Mouse (Mus musculus) hindbrain, embryonic 10.5 days (tissue): ENCODE measurements around the gene Lnpk. TPM values are rescaled to one million over a fixed set of nuclear protein-coding genes. Genes with fewer than 3 reads are reported as not detected.

Source experiments
- DNase-seq: peaks from one replicate; pipeline ENCODE4 v3.0.0-alpha.2; 2017; ENCODE audit warnings: low spot score
- H3K27ac ChIP-seq: fragments of 300-500 bp; sonication (generic); 2 replicates; pipeline ENCODE4 v1.5.1; 2016; ENCODE audit warnings: mild to moderate bottlenecking, moderate library complexity
- H3K27me3 ChIP-seq: fragments of 300-500 bp; sonication (generic); 2 replicates; pipeline ENCODE4 v1.6.1; 2016; ENCODE audit warnings: mild to moderate bottlenecking; ENCODE audit not compliant: poor library complexity, insufficient read depth, severe bottlenecking
- H3K36me3 ChIP-seq: fragments of 300-500 bp; sonication (generic); 2 replicates; pipeline ENCODE4 v1.6.1; 2016; ENCODE audit warnings: mild to moderate bottlenecking, moderate library complexity
- H3K4me1 ChIP-seq: fragments of 300-500 bp; sonication (generic); replicated peaks from 2 replicates; pipeline ENCODE4 v1.6.1; 2016; ENCODE audit warnings: mild to moderate bottlenecking
- H3K4me3 ChIP-seq: fragments of 300-500 bp; sonication (generic); 2 replicates; pipeline ENCODE4 v1.5.1; 2016; ENCODE audit warnings: mild to moderate bottlenecking, moderate library complexity
- H3K9me3 ChIP-seq: fragments of 300-500 bp; sonication (generic); 2 replicates; pipeline ENCODE4 v1.6.1; 2016; ENCODE audit warnings: mild to moderate bottlenecking, moderate library complexity
- WGBS: fragments of 180-500 bp; shearing (Covaris S2); methylation state at CpG from one replicate; pipeline ENCODE4 v1.1.7; 2016; 5-methylcytosine and 5-hydroxymethylcytosine counted together
- polyA plus RNA-seq: library from polyadenylated mRNA; unstranded; fragments of >200 nt; fragmentation: Nextera tagmentation; extraction: Ambion mirVana; gene quantifications from 2 replicates; pipeline ENCODE4 v1.2.1, GENCODE M21; 2016

The Lnpk gene
- polyA plus RNA-seq, 1 experiment from 2014 or later = 38.9 TPM

DNA sequence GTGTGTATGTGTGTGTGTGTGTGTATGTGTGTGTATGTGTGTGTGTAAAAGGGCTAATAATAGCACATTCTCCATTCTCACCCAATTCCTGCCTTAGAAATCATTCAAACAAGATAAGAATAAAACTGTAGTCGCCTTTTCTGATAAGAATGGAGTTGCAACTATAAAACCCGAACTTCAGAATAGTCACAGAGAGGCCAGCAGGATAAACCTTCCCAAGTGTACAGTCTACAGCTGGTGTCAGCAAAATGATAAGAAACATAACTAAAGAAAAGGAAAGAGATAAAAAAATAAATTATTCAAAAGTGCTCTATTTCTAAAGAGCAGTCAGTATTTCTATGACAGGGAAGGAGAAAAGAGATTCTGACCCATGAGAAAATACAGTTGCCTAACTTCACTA is 19.4 kb downstream of the Lnpk start:
- no peak overlapping the region for H3K27ac ChIP-seq
- no peak overlapping the region for H3K4me3 ChIP-seq
- WGBS = 95% methylated on average over 2 of the region's 2 CpGs
- H3K9me3 ChIP-seq = no peaks in the 10 kb centered on the region
- H3K36me3 ChIP-seq = peaks cover 35% of the 10 kb centered on the region
- H3K4me1 ChIP-seq = no peaks in the 10 kb centered on the region
- no peak for DNase-seq
- H3K27me3 ChIP-seq = no peaks in the 10 kb centered on the region

DNA sequence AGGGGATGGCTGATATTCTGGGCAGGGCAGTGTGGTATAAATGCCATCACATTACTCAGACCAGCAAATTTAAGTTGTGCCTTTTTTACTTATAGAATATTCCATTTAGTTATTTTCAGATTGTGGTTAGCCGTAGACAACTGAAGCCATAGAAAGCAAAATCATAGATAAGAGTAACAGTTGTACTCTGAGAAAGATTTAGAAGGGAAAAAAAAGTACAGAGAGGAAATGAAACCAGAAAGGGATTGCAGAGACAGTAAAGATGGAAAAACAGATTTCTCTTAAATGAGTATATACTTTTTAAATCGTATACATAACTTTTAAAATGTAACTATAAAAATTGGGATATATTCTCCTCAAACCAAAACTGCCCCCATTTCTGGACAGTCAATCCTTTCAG is 20.1 kb downstream of the Lnpk start:
- H3K4me1 ChIP-seq = no peaks in the 10 kb centered on the region
- WGBS = 95% methylated on average over 2 of the region's 2 CpGs
- DNase-seq = no peak
- H3K4me3 ChIP-seq = no peak overlapping the region
- H3K27ac ChIP-seq = no peak overlapping the region
- no peaks in the 10 kb centered on the region for H3K9me3 ChIP-seq
- no peaks in the 10 kb centered on the region for H3K27me3 ChIP-seq
- peaks cover 39% of the 10 kb centered on the region for H3K36me3 ChIP-seq

DNA sequence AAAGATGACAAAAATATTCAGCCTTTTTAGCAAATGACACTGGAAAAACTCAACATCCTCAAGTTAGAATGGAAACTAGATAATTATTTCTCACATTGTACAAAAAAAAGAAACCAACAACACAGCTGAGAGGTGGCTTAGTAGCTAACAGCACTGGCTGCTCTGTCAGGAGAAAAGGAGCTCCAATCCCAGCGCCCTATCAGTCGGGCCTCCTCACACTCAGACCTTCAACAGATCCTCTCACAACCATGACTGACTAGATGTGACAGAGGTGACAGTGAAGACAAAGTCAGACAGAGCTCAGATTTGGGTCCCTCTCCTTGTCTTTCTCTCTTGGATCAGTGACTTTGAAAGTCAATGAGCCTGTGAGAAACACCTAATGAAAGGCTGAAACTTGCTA is 21.8 kb downstream of the Lnpk start:
- no peak for DNase-seq
- 75% methylated on average over 2 of the region's 2 CpGs for WGBS
- no peaks in the 10 kb centered on the region for H3K27me3 ChIP-seq
- H3K4me1 ChIP-seq = no peaks in the 10 kb centered on the region
- no peak overlapping the region for H3K4me3 ChIP-seq
- no peak overlapping the region for H3K27ac ChIP-seq
- no peaks in the 10 kb centered on the region for H3K9me3 ChIP-seq
- peaks cover 43% of the 10 kb centered on the region for H3K36me3 ChIP-seq

DNA sequence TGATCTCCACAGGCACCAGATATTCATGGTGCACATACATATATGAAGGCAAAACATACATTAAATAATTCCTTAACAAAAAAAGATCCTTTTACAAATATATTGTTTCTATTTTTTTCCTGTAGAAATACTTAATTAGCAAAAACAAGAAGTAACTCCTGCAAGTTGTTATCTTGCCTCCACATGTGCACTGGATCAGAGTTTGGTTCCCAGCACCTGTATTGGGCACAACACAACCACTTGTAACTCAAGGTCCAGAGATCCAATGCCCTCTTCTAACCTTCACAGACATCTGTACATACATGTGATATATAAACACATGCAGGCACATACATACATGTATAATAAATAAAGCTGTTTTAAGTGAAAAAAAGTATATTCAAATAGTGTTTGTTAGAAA is 27.3 kb downstream of the Lnpk start:
- no peaks in the 10 kb centered on the region for H3K27me3 ChIP-seq
- H3K36me3 ChIP-seq = peaks cover 34% of the 10 kb centered on the region
- H3K27ac ChIP-seq = no peak overlapping the region
- H3K4me1 ChIP-seq = no peaks in the 10 kb centered on the region
- H3K4me3 ChIP-seq = no peak overlapping the region
- no peaks in the 10 kb centered on the region for H3K9me3 ChIP-seq
- DNase-seq = no peak

DNA sequence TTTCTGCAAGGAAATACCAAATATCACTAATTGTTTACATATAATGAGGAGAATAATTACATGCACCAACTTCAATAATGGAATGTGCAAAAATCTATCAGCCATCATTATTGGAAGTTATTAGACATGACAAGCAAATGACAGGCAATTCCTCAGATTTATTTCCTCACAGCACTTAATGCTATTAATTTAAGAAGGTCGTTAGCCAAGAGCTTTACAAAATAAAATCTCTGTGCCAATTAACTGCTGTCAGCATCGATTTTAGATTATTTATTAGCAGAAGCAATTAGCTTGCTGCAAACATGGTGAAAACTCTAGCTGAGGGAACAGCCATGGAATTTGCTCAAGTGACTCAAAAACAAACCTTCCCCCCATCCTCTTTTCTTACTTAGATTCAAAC is 30.9 kb downstream of the Lnpk start:
- 91% methylated on average over 2 of the region's 2 CpGs for WGBS
- H3K4me1 ChIP-seq = no peaks in the 10 kb centered on the region
- H3K36me3 ChIP-seq = peaks cover 18% of the 10 kb centered on the region
- H3K9me3 ChIP-seq = no peaks in the 10 kb centered on the region
- H3K27me3 ChIP-seq = no peaks in the 10 kb centered on the region
- no peak overlapping the region for H3K4me3 ChIP-seq
- no peak for DNase-seq
- H3K27ac ChIP-seq = no peak overlapping the region

DNA sequence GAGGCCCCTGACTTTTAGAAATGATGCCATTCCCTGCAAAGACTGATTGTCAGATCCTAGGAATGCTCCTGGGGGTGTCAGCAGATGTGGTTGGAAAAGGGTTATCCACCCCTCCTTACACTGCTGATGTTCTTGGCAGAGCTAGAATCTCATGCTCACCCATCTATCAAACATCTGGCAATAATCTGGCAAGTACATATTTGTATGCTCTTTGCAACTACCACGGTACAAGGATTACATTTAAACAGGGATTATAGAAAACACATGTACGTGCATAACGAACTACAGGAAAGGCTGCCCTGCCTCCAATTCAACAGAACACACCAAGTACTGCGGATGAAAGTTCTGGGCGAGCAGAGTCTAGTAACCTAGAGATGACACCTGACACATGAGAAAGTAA is 70.9 kb downstream of the Lnpk start:
- WGBS = 86% methylated on average over 5 of the region's 5 CpGs
- Histone ChIP-seq H3K9me3 (no peaks in the 10 kb centered on the region), H3K27me3 (no peaks in the 10 kb centered on the region), H3K27ac (no peak overlapping the region), H3K36me3 (no peaks in the 10 kb centered on the region), H3K4me3 (no peak overlapping the region), H3K4me1 (peaks cover 7% of the 10 kb centered on the region)
- DNase-seq = no peak

DNA sequence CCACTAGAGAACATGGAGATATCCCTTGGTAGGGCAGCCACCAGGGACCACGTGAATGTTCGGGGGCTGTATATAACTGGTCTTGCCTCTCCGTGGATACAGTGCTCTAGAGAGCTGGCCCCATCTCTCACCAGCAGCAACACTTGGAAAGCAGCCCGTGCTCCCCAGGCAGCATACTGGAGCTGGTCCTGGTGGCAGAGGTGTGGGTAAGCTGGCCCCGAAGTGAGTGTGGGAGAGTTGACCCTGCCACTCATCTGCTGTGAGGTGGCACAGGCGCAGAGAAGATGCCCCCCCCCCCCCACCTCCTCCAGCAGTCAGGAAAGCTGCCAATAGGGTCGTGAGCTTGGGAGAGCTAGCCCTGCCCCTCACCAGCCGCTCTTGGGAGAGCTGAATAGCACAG is 72.8 kb downstream of the Lnpk start:
- peaks cover 7% of the 10 kb centered on the region for H3K4me1 ChIP-seq
- no peaks in the 10 kb centered on the region for H3K27me3 ChIP-seq
- H3K9me3 ChIP-seq = no peaks in the 10 kb centered on the region
- no peaks in the 10 kb centered on the region for H3K36me3 ChIP-seq
- no peak for DNase-seq
- WGBS = 34% methylated on average over 8 of the region's 8 CpGs
- H3K4me3 ChIP-seq = no peak overlapping the region
- 0 out of 2 replicates have a peak overlapping the region, but pooled peaks have one; percentile 12 for H3K27ac ChIP-seq

DNA sequence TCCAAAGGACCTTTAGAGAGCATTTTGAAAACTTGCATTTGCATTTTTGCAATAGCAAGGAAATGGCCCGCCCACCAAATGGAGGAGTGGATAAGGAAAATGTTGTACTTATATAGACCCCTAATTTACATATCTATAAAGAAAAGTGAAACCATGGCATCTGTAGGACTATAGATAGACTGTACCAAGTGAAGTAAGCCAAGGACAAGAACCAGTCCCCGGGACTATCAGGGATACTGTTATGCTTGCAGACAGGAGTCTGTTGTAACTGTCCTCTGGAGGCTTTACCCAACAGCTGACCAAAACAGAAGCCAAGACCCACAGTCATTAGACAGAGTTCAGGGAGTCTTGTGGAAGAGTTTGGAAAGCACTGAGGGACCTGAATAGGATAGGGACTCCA is 78.9 kb downstream of the Lnpk start:
- no peaks in the 10 kb centered on the region for H3K36me3 ChIP-seq
- no peak overlapping the region for H3K4me3 ChIP-seq
- no peak overlapping the region for H3K27ac ChIP-seq
- WGBS = 93% methylated on average over 2 of the region's 2 CpGs
- H3K4me1 ChIP-seq = no peaks in the 10 kb centered on the region
- DNase-seq = no peak
- no peaks in the 10 kb centered on the region for H3K27me3 ChIP-seq
- H3K9me3 ChIP-seq = no peaks in the 10 kb centered on the region

DNA sequence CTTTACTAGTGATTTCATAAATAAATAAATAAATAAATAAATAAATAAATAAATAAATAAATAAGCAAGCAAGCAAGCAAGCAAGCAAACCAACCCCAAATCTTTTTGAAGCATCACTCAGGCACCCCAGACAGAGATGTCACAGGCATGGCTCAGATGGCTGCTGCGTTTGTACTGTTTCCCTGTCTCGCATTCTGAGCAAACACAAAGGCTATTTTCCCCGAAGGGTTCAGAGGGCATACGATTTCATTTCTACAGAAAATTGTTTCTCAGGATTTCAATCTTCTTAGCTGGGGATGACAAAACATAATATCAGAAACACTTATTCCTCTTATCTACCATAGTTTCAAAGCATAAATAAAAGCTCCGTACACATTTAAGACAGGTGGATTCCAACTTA is 81.4 kb downstream of the Lnpk start:
- DNase-seq = no peak
- no peaks in the 10 kb centered on the region for H3K4me1 ChIP-seq
- no peaks in the 10 kb centered on the region for H3K36me3 ChIP-seq
- H3K4me3 ChIP-seq = no peak overlapping the region
- 55% methylated on average over 5 of the region's 5 CpGs for WGBS
- no peaks in the 10 kb centered on the region for H3K9me3 ChIP-seq
- no peak overlapping the region for H3K27ac ChIP-seq
- no peaks in the 10 kb centered on the region for H3K27me3 ChIP-seq

DNA sequence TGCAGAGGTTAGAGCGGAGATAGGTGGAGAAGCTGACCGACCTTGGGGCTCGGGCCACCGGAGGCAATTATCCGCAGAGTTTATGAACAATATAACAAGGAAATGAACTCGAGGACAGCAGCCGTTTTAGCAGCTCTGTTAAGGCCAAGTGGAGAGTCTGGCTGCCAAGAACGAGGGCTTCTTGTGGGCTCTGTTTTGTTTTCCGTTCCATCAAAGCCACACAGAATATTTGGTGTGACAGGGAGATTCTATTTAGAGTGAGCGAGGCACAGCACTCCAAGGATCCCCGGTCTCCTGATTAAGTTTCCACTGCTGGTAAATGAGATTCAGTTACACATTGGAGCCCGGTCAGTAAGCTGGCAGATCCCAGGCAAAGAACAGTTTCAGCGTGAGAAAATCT is 87.8 kb downstream of the Lnpk start:
- H3K36me3 ChIP-seq = no peaks in the 10 kb centered on the region
- 80% methylated on average over 13 of the region's 13 CpGs for WGBS
- 0 out of 2 replicates have a peak, but pooled peaks cover 3% of the 10 kb centered on the region for H3K4me1 ChIP-seq
- no peaks in the 10 kb centered on the region for H3K9me3 ChIP-seq
- H3K4me3 ChIP-seq = no peak overlapping the region
- no peaks in the 10 kb centered on the region for H3K27me3 ChIP-seq
- H3K27ac ChIP-seq = no peak overlapping the region
- no peak for DNase-seq

DNA sequence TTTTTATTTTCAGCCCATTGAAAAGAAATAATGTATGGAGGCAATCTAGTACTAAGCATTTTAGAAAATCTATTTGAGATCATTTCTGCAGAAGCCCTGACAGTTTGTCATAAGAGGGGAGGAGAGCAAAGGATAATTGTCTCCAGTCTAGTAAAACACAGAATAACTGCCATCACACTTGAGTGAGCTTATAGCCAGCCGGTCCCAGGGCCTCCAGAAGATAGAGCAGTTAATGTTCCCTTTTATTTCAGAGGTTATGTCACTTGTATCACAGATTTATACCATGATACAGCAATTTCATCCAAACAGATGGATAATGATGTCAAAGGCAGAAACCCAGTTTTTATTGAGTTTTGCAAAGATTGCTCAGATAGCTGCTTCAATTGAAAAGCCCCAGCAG is 89.0 kb downstream of the Lnpk start:
- H3K9me3 ChIP-seq = no peaks in the 10 kb centered on the region
- H3K36me3 ChIP-seq = no peaks in the 10 kb centered on the region
- 0 out of 2 replicates have a peak, but pooled peaks cover 3% of the 10 kb centered on the region for H3K4me1 ChIP-seq
- H3K27ac ChIP-seq = no peak overlapping the region
- no peak overlapping the region for H3K4me3 ChIP-seq
- no peak for DNase-seq
- H3K27me3 ChIP-seq = no peaks in the 10 kb centered on the region
- WGBS = 88% methylated on average over 1 of the region's 1 CpGs

DNA sequence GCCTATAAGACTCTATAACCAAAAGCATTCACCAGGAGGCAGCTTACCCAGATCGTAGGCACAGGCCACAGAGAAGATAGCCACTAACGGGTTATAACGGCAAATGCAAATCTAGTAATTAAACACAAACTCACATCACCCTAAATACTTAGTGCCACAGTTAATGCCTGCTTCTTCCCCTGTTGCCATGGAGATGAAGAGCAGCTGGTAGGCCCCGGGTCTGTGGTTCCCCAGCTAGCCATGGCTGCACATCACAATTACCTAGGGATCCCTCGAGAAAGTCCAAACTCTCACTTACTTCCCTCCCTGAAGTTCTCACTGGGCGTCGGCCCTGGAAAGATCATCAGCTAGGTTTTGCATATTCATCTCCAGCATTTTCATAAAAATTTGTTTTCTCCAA is 90.8 kb downstream of the Lnpk start:
- WGBS = 70% methylated on average over 7 of the region's 7 CpGs
- no peaks in the 10 kb centered on the region for H3K9me3 ChIP-seq
- H3K4me1 ChIP-seq = 0 out of 2 replicates have a peak, but pooled peaks cover 3% of the 10 kb centered on the region
- no peaks in the 10 kb centered on the region for H3K36me3 ChIP-seq
- no peak overlapping the region for H3K27ac ChIP-seq
- H3K4me3 ChIP-seq = no peak overlapping the region
- no peak for DNase-seq
- H3K27me3 ChIP-seq = no peaks in the 10 kb centered on the region

DNA sequence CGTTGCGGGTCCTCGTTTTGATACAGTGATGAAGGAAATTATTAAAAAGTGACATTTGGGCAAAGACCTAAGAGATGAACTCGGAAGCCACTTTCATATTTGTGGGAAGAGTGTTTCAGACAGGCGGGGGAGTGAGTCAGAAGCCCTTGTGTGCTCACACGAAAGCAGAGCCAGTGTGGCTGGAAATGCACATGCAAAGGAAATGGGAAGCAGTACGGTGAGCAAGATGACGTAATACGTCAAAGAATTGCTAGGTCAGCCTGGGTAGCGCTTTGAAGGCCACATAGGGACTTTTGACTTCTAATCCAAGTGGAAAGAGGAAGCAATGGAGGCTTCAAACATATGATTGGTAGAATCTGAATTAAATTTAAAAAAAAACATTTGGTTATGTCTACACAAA is 96.6 kb downstream of the Lnpk start:
- 95% methylated on average over 10 of the region's 10 CpGs for WGBS
- Histone ChIP-seq H3K4me1 (peaks cover 3% of the 10 kb centered on the region; the same call in 1 of the 2 replicates), H3K9me3 (no peaks in the 10 kb centered on the region)

DNA sequence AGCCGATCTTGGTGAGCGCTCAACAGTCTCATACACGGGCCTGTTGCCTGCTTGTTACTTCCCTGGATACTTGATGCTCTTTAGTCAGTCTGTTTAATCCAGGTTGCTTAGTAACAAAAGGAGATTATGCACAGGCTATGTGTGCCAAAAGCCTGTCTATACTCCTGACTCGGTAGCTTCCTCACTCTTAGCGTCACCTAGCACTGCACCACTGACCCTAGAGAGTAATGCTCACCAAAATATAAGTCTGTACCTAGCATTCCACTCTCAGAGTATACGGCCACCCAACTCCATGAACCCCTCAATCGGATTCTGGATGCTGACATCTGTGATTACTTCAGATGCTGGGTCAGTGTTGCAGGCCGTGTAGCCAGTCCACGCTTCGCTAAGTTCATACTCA is 97.1 kb downstream of the Lnpk start:
- Histone ChIP-seq H3K9me3 (no peaks in the 10 kb centered on the region), H3K27ac (no peak overlapping the region), H3K36me3 (no peaks in the 10 kb centered on the region), H3K4me3 (no peak overlapping the region), H3K4me1 (peaks cover 3% of the 10 kb centered on the region; the same call in 1 of the 2 replicates), H3K27me3 (no peaks in the 10 kb centered on the region)
- 90% methylated on average over 10 of the region's 10 CpGs for WGBS
- no peak for DNase-seq

More for the DNA sequence above, 96.6 kb downstream of the Lnpk start:
- DNase-seq = no peak
- Histone ChIP-seq H3K27ac (no peak overlapping the region), H3K36me3 (no peaks in the 10 kb centered on the region), H3K4me3 (no peak overlapping the region), H3K27me3 (no peaks in the 10 kb centered on the region)
